Mouse (Mus musculus) bone marrow, adult 2 months (tissue): ENCODE measurements around the gene Tnpo3. TPM values are rescaled to one million over a fixed set of nuclear protein-coding genes. Genes with fewer than 3 reads are reported as not detected.

ENCODE experiments used
- H3K27ac ChIP-seq: fragments of 200-500 bp; 2 replicates; pipeline ENCODE4 v1.5.1; 2012; ENCODE audit warnings: low read depth, mild to moderate bottlenecking, control low read depth, inconsistent platforms, low read length; ENCODE audit not compliant: control insufficient read depth, poor library complexity, insufficient read depth
- H3K4me1 ChIP-seq: fragments of 200-500 bp; 2 replicates; pipeline ENCODE4 v1.6.1; 2011; ENCODE audit warnings: low read length; ENCODE audit not compliant: control insufficient read depth, insufficient read depth
- H3K4me3 ChIP-seq: fragments of 200-500 bp; replicated peaks from 2 replicates; pipeline ENCODE3; 2011; ENCODE audit warnings: mild to moderate bottlenecking, low read depth, low read length, control low read depth; ENCODE audit not compliant: control insufficient read depth
- CTCF ChIP-seq: fragments of 200-500 bp; IDR thresholded peaks from 2 replicates; pipeline ENCODE4 v1.5.1; 2011; ENCODE audit warnings: low read length, control low read depth; ENCODE audit not compliant: control insufficient read depth, insufficient read depth
- POLR2A ChIP-seq: fragments of 200-500 bp; IDR thresholded peaks from 2 replicates; pipeline ENCODE4 v1.6.1; 2011; ENCODE audit warnings: low read depth, mild to moderate bottlenecking, control low read depth, low read length, borderline replicate concordance; ENCODE audit not compliant: control insufficient read depth
- WGBS: fragments of 180-500 bp; shearing (Covaris S2); methylation state at CpG from one replicate; pipeline ENCODE4 v1.1.7; 2018; 5-methylcytosine and 5-hydroxymethylcytosine counted together
- polyA plus RNA-seq: library from polyadenylated mRNA; stranded (reverse); fragments of >200 nt; gene quantifications from 2 replicates; pipeline ENCODE4 v1.2.4, GENCODE M21; 2011; ENCODE audit warnings: low replicate concordance; ENCODE audit not compliant: missing spikeins, insufficient read depth, insufficient read length

Gene Tnpo3
- polyA plus RNA-seq, 1 experiment = 33.0 TPM

- TF ChIP-seq POLR2A (no peak), CTCF (no peak)
- Histone ChIP-seq H3K4me3 (no peak within 1 kb of the TSS), H3K4me1 (no peaks in the 10 kb centered on the region), H3K27ac (no peak within 1 kb of the TSS)
- 4% methylated on average over 45 of the region's 47 CpGs for WGBS
Measured at GRCm38 (mm10) chr6:29507447-29508309, 102.0 kb downstream of the Tnpo3 start, which contains the start of gene Kcp. Gene Kcp, minus strand, starts transcription at chr6:29507952.

DNA sequence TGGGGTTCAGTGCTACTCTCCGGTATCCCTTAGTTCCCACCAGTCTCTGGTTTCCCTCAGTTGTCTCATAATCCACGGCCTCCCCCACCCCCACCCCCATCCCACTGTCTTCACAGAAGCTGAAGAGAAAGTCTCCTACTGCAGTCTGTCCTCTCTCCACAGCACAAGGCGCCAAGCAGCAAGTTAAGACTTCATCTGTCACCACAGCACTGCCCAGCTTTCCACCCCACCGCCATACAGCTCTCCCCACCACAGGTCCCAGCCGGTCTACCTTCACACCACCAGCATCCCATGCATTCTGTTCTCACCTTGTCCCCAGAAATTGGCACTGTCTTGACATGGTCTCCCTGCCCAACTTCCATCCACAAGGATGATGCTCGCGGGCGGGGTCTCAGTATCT, 102.9 kb downstream of the Tnpo3 start:
- no peak for TF ChIP-seq POLR2A
- no peak for TF ChIP-seq CTCF
- H3K4me3 ChIP-seq = no peak overlapping the region
- H3K27ac ChIP-seq = no peak overlapping the region
- no peaks in the 10 kb centered on the region for H3K4me1 ChIP-seq
- WGBS = 49% methylated on average over 8 of the region's 8 CpGs

DNA sequence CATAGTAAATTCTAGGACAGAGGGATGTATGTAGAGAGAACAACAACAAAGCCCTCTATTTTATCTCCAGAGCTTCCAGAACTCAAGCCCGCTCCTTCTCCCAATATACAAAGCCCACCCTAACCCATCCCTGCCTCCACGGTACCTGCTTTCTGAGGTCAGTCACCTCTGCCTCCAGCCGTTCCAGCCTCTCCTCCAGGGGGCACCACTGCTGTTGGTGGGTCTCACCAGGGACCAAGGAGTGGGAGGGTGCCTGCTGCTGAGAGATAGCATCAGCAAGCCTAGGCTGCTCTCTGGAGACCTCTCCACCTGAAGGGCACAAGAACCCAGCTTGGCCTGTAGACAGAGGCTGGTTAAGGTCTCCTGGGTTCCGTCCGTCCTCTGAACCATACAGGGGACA, 104.2 kb downstream of the Tnpo3 start:
- TF ChIP-seq CTCF (peak; percentile 26; the same call in 1 of the 2 replicates), POLR2A (no peak)
- Histone ChIP-seq H3K4me3 (no peak overlapping the region), H3K27ac (no peak overlapping the region), H3K4me1 (no peaks in the 10 kb centered on the region)
- WGBS = 77% methylated on average over 5 of the region's 5 CpGs

- Histone ChIP-seq H3K4me1 (no peaks in the 10 kb centered on the region), H3K4me3 (no peak overlapping the region), H3K27ac (no peak overlapping the region)
- 82% methylated on average over 1 of the region's 1 CpGs for WGBS
- TF ChIP-seq CTCF = no peak
- no peak for TF ChIP-seq POLR2A
Measured at GRCm38 (mm10) chr6:29501599-29501998, 108.1 kb downstream of the Tnpo3 start.

GRCm38 (mm10) chr6:29500810-29501209, 108.9 kb downstream of the Tnpo3 start:
- H3K4me1 ChIP-seq = no peaks in the 10 kb centered on the region
- WGBS = 71% methylated on average over 6 of the region's 6 CpGs
- TF ChIP-seq POLR2A (no peak), CTCF (no peak)
- no peak overlapping the region for H3K27ac ChIP-seq
- no peak overlapping the region for H3K4me3 ChIP-seq

GRCm38 (mm10) chr6:29500177-29500576, 109.5 kb downstream of the Tnpo3 start:
- TF ChIP-seq CTCF (no peak), POLR2A (no peak)
- Histone ChIP-seq H3K4me3 (no peak overlapping the region), H3K4me1 (no peaks in the 10 kb centered on the region), H3K27ac (no peak overlapping the region)
- 56% methylated on average over 7 of the region's 7 CpGs for WGBS

DNA sequence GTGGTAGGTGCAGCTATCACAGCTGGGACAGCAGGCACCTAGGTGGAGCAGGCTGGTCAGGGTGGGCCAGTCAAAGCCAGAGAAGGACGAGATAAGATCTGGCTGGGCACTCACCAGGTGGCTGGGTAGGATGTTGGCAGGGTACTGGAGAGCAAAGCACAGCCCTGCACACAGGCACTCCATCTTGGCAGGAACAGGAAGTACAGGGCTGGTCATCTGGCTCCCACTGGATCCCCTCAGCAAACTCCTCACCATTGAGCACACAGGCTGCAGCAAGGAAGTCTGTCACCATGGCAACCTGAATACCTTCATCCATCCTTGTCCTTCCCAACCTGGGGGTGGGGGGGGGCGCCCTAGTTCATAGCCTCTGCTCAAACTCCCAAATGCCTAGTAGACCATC, 111.9 kb downstream of the Tnpo3 start:
- 42% methylated on average over 2 of the region's 2 CpGs for WGBS
- no peak overlapping the region for H3K4me3 ChIP-seq
- TF ChIP-seq POLR2A = no peak
- no peak for TF ChIP-seq CTCF
- H3K4me1 ChIP-seq = no peaks in the 10 kb centered on the region
- no peak overlapping the region for H3K27ac ChIP-seq

DNA sequence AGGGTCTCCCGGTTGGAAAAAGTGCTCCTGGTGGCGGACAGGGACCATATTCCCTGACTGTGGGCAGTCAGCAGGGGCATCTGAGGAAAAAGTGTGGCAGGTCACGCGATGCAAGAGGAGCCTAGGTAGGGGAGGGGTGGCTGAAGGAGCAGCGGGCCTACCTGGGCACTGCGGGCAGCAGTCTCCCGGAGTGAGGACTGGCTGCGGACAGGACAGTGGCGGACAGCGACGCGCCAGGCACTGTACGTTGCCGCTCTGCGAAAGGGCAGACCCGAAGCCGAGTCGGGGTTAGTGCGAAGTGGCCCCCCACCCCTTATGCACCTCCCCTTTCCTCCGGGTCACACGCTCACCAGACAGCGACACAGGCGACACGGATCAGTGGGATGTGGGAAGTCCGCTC, 113.4 kb downstream of the Tnpo3 start:
- Histone ChIP-seq H3K4me1 (no peaks in the 10 kb centered on the region), H3K4me3 (no peak overlapping the region), H3K27ac (no peak overlapping the region)
- no peak for TF ChIP-seq CTCF
- 22% methylated on average over 25 of the region's 25 CpGs for WGBS
